13 mouse cellular contexts compared by ENCODE assay signal in genomic region chr11:113667122-113667521, GRCm38 (mm10). TPM values are rescaled to one million over a fixed set of nuclear protein-coding genes. Genes with fewer than 3 reads are reported as not detected.
DNase-seq lines count a peak whose midpoint lies in the region; ATAC-seq and TF ChIP-seq lines count a peak whose summit lies in the region.
"Had no signal": no experiment of that assay in that cellular context is flagged by ENCODE, and none has a peak within 500 bp of the region (broad histone marks: within the 10 kb centered on the region; RNA-seq: fewer than 3 reads in every experiment).

No protein-coding gene starts in this region.

- peaks cover 40% of the 10 kb centered on the region for H3K36me3 ChIP-seq in embryonic facial prominence, embryonic 15.5 days
- H3K36me3 ChIP-seq in kidney, adult 2 months (ENCODE audit: control insufficient read depth, insufficient read depth, low read length) = peaks cover 5% of the 10 kb centered on the region
- H3K36me3 ChIP-seq in liver, embryonic 14.5 days (replicated peaks; ENCODE audit: control insufficient read depth, insufficient read depth, low read depth) = peaks cover 84% of the 10 kb centered on the region
- peaks cover 19% of the 10 kb centered on the region; the same call in 1 of the 2 replicates for H3K36me3 ChIP-seq in hindbrain, postnatal 0 days (ENCODE audit: insufficient read depth, low read length)

- H3K4me1 ChIP-seq in embryonic facial prominence, embryonic 15.5 days = peaks cover 21% of the 10 kb centered on the region
- H3K4me1 ChIP-seq in kidney, adult 2 months (ENCODE audit: control insufficient read depth, insufficient read depth, low read length) = peaks cover 23% of the 10 kb centered on the region
- H3K4me1 ChIP-seq in liver, embryonic 14.5 days (replicated peaks; ENCODE audit: control insufficient read depth in 2 of 2, insufficient read depth in 2 of 2, low read length in 1 of 2) = peaks cover 26 to 33% of the 10 kb centered on the region in 2 experiments
- H3K4me1 ChIP-seq in hindbrain, postnatal 0 days (ENCODE audit: insufficient read depth, low read length) = peaks cover 3% of the 10 kb centered on the region; the same call in 1 of the 2 replicates
- H3K4me1 ChIP-seq: neural tube, embryonic 12.5 days had no signal

- H3K27me3 ChIP-seq in embryonic facial prominence, embryonic 15.5 days = no peaks in the 10 kb centered on the region
- H3K27me3 ChIP-seq in kidney, adult 2 months (replicated peaks; ENCODE audit: control insufficient read depth, insufficient read depth, low read length) = no peaks in the 10 kb centered on the region
- H3K27me3 ChIP-seq in liver, embryonic 14.5 days (ENCODE audit: control insufficient read depth, insufficient read depth, low read length) = no peaks in the 10 kb centered on the region
- H3K27me3 ChIP-seq in hindbrain, postnatal 0 days (ENCODE audit: insufficient read depth, low read length) = no peaks in the 10 kb centered on the region
- H3K27me3 ChIP-seq: neural tube, embryonic 12.5 days had no signal

- no peak for DNase-seq in layer of hippocampus, adult 2 months (ENCODE audit: low spot score in 2 of 2)
- DNase-seq in layer of hippocampus, postnatal 25 days (ENCODE audit: extremely low spot score in 1 of 2, low spot score in 1 of 2) = no peak
- DNase-seq in kidney, adult 2 months = peak; percentile 85
- DNase-seq in liver, embryonic 14.5 days (ENCODE audit: low read depth in 3 of 3, low spot score in 3 of 3) = no peak
- DNase-seq in adrenal gland, adult 8-10 months = no peak
- no peak for DNase-seq in ovary, postnatal 36 days (ENCODE audit: low spot score)
- DNase-seq in hindbrain, postnatal 0 days (ENCODE audit: low spot score) = no peak
- DNase-seq: adrenal gland, postnatal 10 days; cerebellum, postnatal 10 days; heart, postnatal 10 days had no signal

- 0 out of 2 replicates have a peak, but pooled peaks have one; percentile 39 for ATAC-seq in embryonic facial prominence, embryonic 15.5 days (ENCODE audit: insufficient number of reproducible peaks, low FRiP score, low TSS enrichment, low read depth)
- ATAC-seq in liver, embryonic 14.5 days (ENCODE audit: insufficient read depth) = 0 out of 2 replicates have a peak, but pooled peaks have one; percentile 11
- no peak for ATAC-seq in hindbrain, postnatal 0 days

- no peaks in the 10 kb centered on the region for H3K9me3 ChIP-seq in embryonic facial prominence, embryonic 15.5 days (replicated peaks)
- H3K9me3 ChIP-seq in liver, embryonic 14.5 days (ENCODE audit: control insufficient read depth, low read length) = no peaks in the 10 kb centered on the region
- H3K9me3 ChIP-seq in hindbrain, postnatal 0 days (ENCODE audit: low read length) = no peaks in the 10 kb centered on the region
- H3K9me3 ChIP-seq: neural tube, embryonic 12.5 days had no signal

- no peak for TF ChIP-seq CTCF in layer of hippocampus, adult 2 months (conservative IDR thresholded peaks at IDR 0.05)
- TF ChIP-seq CTCF in kidney, adult 2 months (conservative IDR thresholded peaks at IDR 0.05; ENCODE audit: insufficient read depth, insufficient read length, low read depth, low read length) = no peak
- TF ChIP-seq CTCF in liver, embryonic 14.5 days (IDR thresholded peaks at IDR 0.05; ENCODE audit: low read depth) = no peak
- no peak for TF ChIP-seq CTCF in hindbrain, postnatal 0 days (IDR thresholded peaks at IDR 0.05; ENCODE audit: low read depth)

- H3K27ac ChIP-seq in layer of hippocampus, adult 2 months = peak overlapping the region; percentile 39; the same call in 1 of the 2 replicates
- H3K27ac ChIP-seq in embryonic facial prominence, embryonic 15.5 days (replicated peaks) = no peak overlapping the region
- peak overlapping the region; percentile 77 for H3K27ac ChIP-seq in kidney, adult 2 months (ENCODE audit: insufficient read depth, low read depth, low read length)
- peak overlapping the region; percentile 40 for H3K27ac ChIP-seq in liver, embryonic 14.5 days
- no peak overlapping the region for H3K27ac ChIP-seq in hindbrain, postnatal 0 days
- H3K27ac ChIP-seq: neural tube, embryonic 12.5 days had no signal

- no peak for TF ChIP-seq EP300 in liver, embryonic 14.5 days (IDR thresholded peaks at IDR 0.05; ENCODE audit: low read depth)

- H3K4me2 ChIP-seq in embryonic facial prominence, embryonic 15.5 days (replicated peaks) = no peak overlapping the region
- H3K4me2 ChIP-seq in liver, embryonic 14.5 days (ENCODE audit: low read depth) = peak overlapping the region; percentile 48
- no peak overlapping the region for H3K4me2 ChIP-seq in hindbrain, postnatal 0 days (ENCODE audit: low read depth, low read length)
- H3K4me2 ChIP-seq: neural tube, embryonic 12.5 days had no signal

- 70% methylated on average over 2 of the region's 2 CpGs for WGBS in embryonic facial prominence, embryonic 15.5 days
- WGBS in kidney, adult 2 months = 32% methylated on average over 2 of the region's 2 CpGs
- WGBS in liver, embryonic 14.5 days (ENCODE audit: insufficient replicate concordance) = 71% methylated on average over 2 of the region's 2 CpGs
- 60% methylated on average over 2 of the region's 2 CpGs for WGBS in hindbrain, postnatal 0 days

- H3K4me3 ChIP-seq in layer of hippocampus, adult 2 months = no peak overlapping the region
- no peak overlapping the region for H3K4me3 ChIP-seq in embryonic facial prominence, embryonic 15.5 days (replicated peaks)
- no peak overlapping the region for H3K4me3 ChIP-seq in kidney, adult 2 months (ENCODE audit: insufficient read depth, low read depth, low read length)
- no peak overlapping the region for H3K4me3 ChIP-seq in liver, embryonic 14.5 days (ENCODE audit: insufficient read depth in 1 of 2, low read depth in 2 of 2, low read length in 2 of 2)
- H3K4me3 ChIP-seq in hindbrain, postnatal 0 days (ENCODE audit: low read length) = no peak overlapping the region
- H3K4me3 ChIP-seq: neural tube, embryonic 12.5 days had no signal

- no peak overlapping the region for H3K9ac ChIP-seq in embryonic facial prominence, embryonic 15.5 days
- H3K9ac ChIP-seq in liver, embryonic 14.5 days (replicated peaks) = no peak overlapping the region; the same call in 1 of the 2 replicates
- no peak overlapping the region for H3K9ac ChIP-seq in hindbrain, postnatal 0 days (replicated peaks; ENCODE audit: low read length)
- H3K9ac ChIP-seq: neural tube, embryonic 12.5 days had no signal

- no peak for TF ChIP-seq POLR2A in kidney, adult 2 months (IDR thresholded peaks at IDR 0.05; ENCODE audit: low read depth, low read length)

RNA-seq across cellular contexts. Expression of gene Fam104a, which starts 16.8 kb away (rescaled TPM):
- 10 to 100 TPM; 26.4 to 29.1 TPM for total RNA-seq in layer of hippocampus, adult 2 months (2021)
- 10 to 100 TPM; 26.6 to 27.9 TPM for total RNA-seq in layer of hippocampus, postnatal 25 days (2021)
- 48.6 and 49.5 TPM in 2 replicates for polyA plus RNA-seq in embryonic facial prominence, embryonic 15.5 days (2015; fragmentation: Nextera tagmentation; extraction: Ambion mirVana)
- polyA plus RNA-seq in kidney, adult 2 months (2012; rRNA removed) = 24.6 and 25.8 TPM in 2 replicates
- 20.6 and 25.0 TPM in 2 replicates for polyA plus RNA-seq in liver, embryonic 14.5 days (2012; rRNA removed)
- 44.5 and 46.8 TPM in 2 replicates for polyA plus RNA-seq in liver, embryonic 14.5 days (2014; fragmentation: Nextera tagmentation; extraction: Ambion mirVana)
- total RNA-seq in adrenal gland, adult 8-10 months (2022) = 10 to 100 TPM; 28.9 to 34.4 (median 31.0) TPM
- total RNA-seq in hindbrain, postnatal 0 days (2014; rRNA removed) = 29.5 and 36.8 TPM in 2 replicates
- polyA plus RNA-seq in hindbrain, postnatal 0 days (2015; fragmentation: Nextera tagmentation; extraction: Ambion mirVana) = 50.6 and 51.5 TPM in 2 replicates

RNA-seq across cellular contexts. Expression of gene D11Wsu47e, which starts 17.1 kb away (rescaled TPM):
- 10 to 100 TPM; 13.2 to 16.2 TPM for total RNA-seq in layer of hippocampus, adult 2 months (2021)
- 10 to 100 TPM; 11.8 to 13.5 TPM for total RNA-seq in layer of hippocampus, postnatal 25 days (2021)
- 19.2 and 19.6 TPM in 2 replicates for polyA plus RNA-seq in embryonic facial prominence, embryonic 15.5 days (2015; fragmentation: Nextera tagmentation; extraction: Ambion mirVana)
- polyA plus RNA-seq in kidney, adult 2 months (2012; rRNA removed) = 7.6 and 7.8 TPM in 2 replicates
- polyA plus RNA-seq in liver, embryonic 14.5 days (2012; rRNA removed) = 5.8 and 8.0 TPM in 2 replicates
- 7.8 and 9.2 TPM in 2 replicates for polyA plus RNA-seq in liver, embryonic 14.5 days (2014; fragmentation: Nextera tagmentation; extraction: Ambion mirVana)
- 10 to 100 TPM; 16.7 to 21.8 (median 18.1) TPM for total RNA-seq in adrenal gland, adult 8-10 months (2022)
- 17.7 and 32.4 TPM in 2 replicates for total RNA-seq in hindbrain, postnatal 0 days (2014; rRNA removed)
- polyA plus RNA-seq in hindbrain, postnatal 0 days (2015; fragmentation: Nextera tagmentation; extraction: Ambion mirVana) = 19.7 and 22.5 TPM in 2 replicates

RNA-seq across cellular contexts. Expression of gene Slc39a11, which starts 17.2 kb away (rescaled TPM):
- 10 to 100 TPM; 21.7 to 23.1 TPM for total RNA-seq in layer of hippocampus, adult 2 months (2021)
- total RNA-seq in layer of hippocampus, postnatal 25 days (2021) = 10 to 100 TPM; 23.0 to 23.3 TPM
- 26.9 and 27.0 TPM in 2 replicates for polyA plus RNA-seq in embryonic facial prominence, embryonic 15.5 days (2015; fragmentation: Nextera tagmentation; extraction: Ambion mirVana)
- 24.5 and 29.5 TPM in 2 replicates for polyA plus RNA-seq in kidney, adult 2 months (2012; rRNA removed)
- 4.9 and 5.1 TPM in 2 replicates for polyA plus RNA-seq in liver, embryonic 14.5 days (2012; rRNA removed)
- 10.1 and 10.2 TPM in 2 replicates for polyA plus RNA-seq in liver, embryonic 14.5 days (2014; fragmentation: Nextera tagmentation; extraction: Ambion mirVana)
- total RNA-seq in adrenal gland, adult 8-10 months (2022) = 10 to 100 TPM; 32.5 to 40.2 (median 36.8) TPM
- 63.3 and 67.9 TPM in 2 replicates for total RNA-seq in hindbrain, postnatal 0 days (2014; rRNA removed)
- polyA plus RNA-seq in hindbrain, postnatal 0 days (2015; fragmentation: Nextera tagmentation; extraction: Ambion mirVana) = 35.0 and 35.6 TPM in 2 replicates

RNA-seq across cellular contexts. Expression of gene Cog1, which starts 18.2 kb away (rescaled TPM):
- total RNA-seq in layer of hippocampus, adult 2 months (2021) = 10 to 100 TPM; 59.5 to 63.2 TPM
- total RNA-seq in layer of hippocampus, postnatal 25 days (2021) = 10 to 100 TPM; 53.4 to 64.0 TPM
- polyA plus RNA-seq in embryonic facial prominence, embryonic 15.5 days (2015; fragmentation: Nextera tagmentation; extraction: Ambion mirVana) = 26.7 and 27.6 TPM in 2 replicates
- 32.8 and 38.7 TPM in 2 replicates for polyA plus RNA-seq in kidney, adult 2 months (2012; rRNA removed)
- polyA plus RNA-seq in liver, embryonic 14.5 days (2012; rRNA removed) = 12.0 and 12.9 TPM in 2 replicates
- polyA plus RNA-seq in liver, embryonic 14.5 days (2014; fragmentation: Nextera tagmentation; extraction: Ambion mirVana) = 9.3 and 12.7 TPM in 2 replicates
- total RNA-seq in adrenal gland, adult 8-10 months (2022) = 10 to 100 TPM; 45.5 to 63.0 (median 54.6) TPM
- 59.9 and 63.8 TPM in 2 replicates for total RNA-seq in hindbrain, postnatal 0 days (2014; rRNA removed)
- 30.6 and 31.3 TPM in 2 replicates for polyA plus RNA-seq in hindbrain, postnatal 0 days (2015; fragmentation: Nextera tagmentation; extraction: Ambion mirVana)

RNA-seq across cellular contexts. Expression of gene Cpsf4l, which starts 42.7 kb away (rescaled TPM):
- total RNA-seq in layer of hippocampus, adult 2 months (2021) = not detected
- under 1 TPM in 1 of 2 experiments, not detected in 1; 0.22 TPM for total RNA-seq in layer of hippocampus, postnatal 25 days (2021)
- polyA plus RNA-seq in embryonic facial prominence, embryonic 15.5 days (2015; fragmentation: Nextera tagmentation; extraction: Ambion mirVana) = 1.6 and 2.1 TPM in 2 replicates
- polyA plus RNA-seq in kidney, adult 2 months (2012; rRNA removed) = 8.9 and 9.0 TPM in 2 replicates
- polyA plus RNA-seq in liver, embryonic 14.5 days (2012; rRNA removed) = 0.02 TPM in 1 of 2 replicates, not detected in the other
- polyA plus RNA-seq in liver, embryonic 14.5 days (2014; fragmentation: Nextera tagmentation; extraction: Ambion mirVana) = 0.11 TPM in 1 of 2 replicates, not detected in the other
- total RNA-seq in adrenal gland, adult 8-10 months (2022) = under 1 TPM; 0.43 to 1.00 (median 0.75) TPM
- not detected in 2 replicates for total RNA-seq in hindbrain, postnatal 0 days (2014; rRNA removed)
- polyA plus RNA-seq in hindbrain, postnatal 0 days (2015; fragmentation: Nextera tagmentation; extraction: Ambion mirVana) = 0.19 and 0.25 TPM in 2 replicates
- total RNA-seq: heart, postnatal 10 days; layer of hippocampus, postnatal 14 days had no signal

Comparison
In these comparisons a context has a peak if more than half of its experiments do, and no peak if none do; other contexts are left out.
1. H3K27ac ChIP-seq: peak in layer of hippocampus, adult 2 months (single experiment), kidney, adult 2 months (single experiment) and liver, embryonic 14.5 days (single experiment); none in embryonic facial prominence, embryonic 15.5 days (single experiment) and hindbrain, postnatal 0 days (single experiment).